Mouse (Mus musculus) 3134 (cell line): ENCODE results near the gene Otog.

Experiments
- DNase-seq: peaks from one replicate; pipeline ENCODE4 v3.0.0-alpha.2; 2011; ENCODE audit warnings: low spot score; ENCODE audit not compliant: insufficient read length; ENCODE audit errors: extremely low read depth

Otog gene

GRCm38 (mm10) chr7:46280896-46281295 is 40.1 kb downstream of the Otog start:
- no peak for DNase-seq

- DNase-seq: no peak
Observed at GRCm38 (mm10) chr7:46282276-46282675, 41.5 kb downstream of the Otog start.

DNA sequence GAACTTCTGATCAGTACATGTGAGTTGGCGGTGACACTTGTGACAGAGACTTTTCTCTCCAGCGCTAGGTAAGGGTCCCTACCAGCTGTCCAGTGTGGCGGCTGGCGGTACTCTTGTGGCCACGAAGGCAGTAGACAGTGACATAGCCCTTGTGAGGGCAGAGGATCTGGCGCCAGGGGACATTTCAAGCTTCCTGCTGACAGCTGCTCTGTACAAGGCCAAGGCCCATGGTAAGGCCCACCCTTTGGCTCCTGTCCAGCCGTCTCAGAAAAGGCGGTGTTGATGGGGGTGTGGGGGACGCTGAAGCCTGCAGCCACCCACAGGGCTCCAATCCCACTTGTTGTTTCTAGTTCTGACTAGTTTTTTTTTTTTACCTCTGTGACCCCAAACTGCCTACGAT is 42.9 kb downstream of the Otog start:
- DNase-seq: no peak

DNA sequence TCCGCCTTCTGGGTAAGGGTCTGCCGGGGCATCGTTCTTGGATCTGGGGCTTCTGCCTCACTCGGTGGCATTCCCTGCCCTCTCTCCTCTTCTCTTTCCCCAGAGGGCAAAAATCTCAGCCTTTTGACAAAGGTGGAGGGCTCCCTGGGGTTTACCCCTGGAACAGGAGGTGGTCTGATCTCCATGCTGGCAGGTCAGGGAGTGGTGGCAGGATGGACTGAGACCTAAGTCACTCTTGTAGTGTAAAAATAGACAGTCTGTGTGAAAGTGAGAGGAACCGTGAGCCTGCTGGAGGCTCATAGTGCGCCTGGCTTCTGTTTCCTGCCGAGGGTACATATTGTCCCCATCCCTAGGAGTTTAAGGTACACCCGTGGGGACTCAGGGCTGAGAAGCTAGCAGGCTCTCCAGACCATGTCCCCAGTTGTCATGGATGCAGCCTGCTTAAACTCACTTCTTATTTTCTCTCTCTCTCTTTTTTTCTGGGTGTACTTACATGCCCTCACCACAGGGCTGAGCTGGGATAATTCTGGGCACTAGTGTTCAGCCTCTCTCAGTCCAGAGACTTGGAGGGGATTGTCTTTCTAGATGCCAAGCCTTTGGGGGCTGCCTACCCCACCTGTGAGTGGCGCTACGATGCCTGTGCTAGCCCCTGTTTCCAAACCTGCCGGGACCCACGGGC is 44.5 kb downstream of the Otog start:
- DNase-seq: no peak

- DNase-seq: no peak
Observed at GRCm38 (mm10) chr7:46286391-46286790, 45.6 kb downstream of the Otog start.

GRCm38 (mm10) chr7:46287051-46287450 is 46.3 kb downstream of the Otog start:
- DNase-seq: no peak

GRCm38 (mm10) chr7:46296330-46296729 is 55.5 kb downstream of the Otog start:
- DNase-seq: no peak

- DNase-seq: no peak
Observed at GRCm38 (mm10) chr7:46301031-46301632, 60.3 kb downstream of the Otog start.

- DNase-seq: no peak
Observed at GRCm38 (mm10) chr7:46313486-46313885, 72.7 kb downstream of the Otog start.

GRCm38 (mm10) chr7:46314220-46315009 is 73.6 kb downstream of the Otog start:
- no peak for DNase-seq

- no peak for DNase-seq
Observed at GRCm38 (mm10) chr7:46315692-46316091, 74.9 kb downstream of the Otog start.

DNA sequence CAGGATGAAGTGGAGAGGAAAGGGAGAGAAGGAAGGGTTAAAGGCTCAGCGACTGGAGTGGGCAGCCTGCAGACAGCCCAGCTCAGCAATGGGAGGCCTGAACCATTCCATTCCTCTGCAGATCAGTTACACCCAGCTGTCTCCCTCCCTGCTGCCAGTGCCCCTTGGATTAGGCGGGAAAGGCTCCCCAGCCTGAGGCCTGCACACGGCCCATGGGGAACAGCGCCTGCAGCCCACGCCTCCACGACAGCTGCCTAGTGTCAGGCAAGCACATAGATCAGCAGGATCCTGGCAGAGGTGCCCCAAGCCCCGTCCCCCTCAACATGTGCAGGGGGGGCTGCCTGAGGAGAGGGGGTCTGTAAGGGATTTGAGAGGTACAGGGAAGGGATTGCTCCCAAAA is 76.2 kb downstream of the Otog start:
- no peak for DNase-seq

GRCm38 (mm10) chr7:46321242-46321641 is 80.5 kb downstream of the Otog start:
- DNase-seq: peak; percentile 34

GRCm38 (mm10) chr7:46327896-46328295 is 87.1 kb downstream of the Otog start:
- no peak for DNase-seq

GRCm38 (mm10) chr7:46337397-46337796 is 96.6 kb downstream of the Otog start:
- DNase-seq: peak; percentile 63

GRCm38 (mm10) chr7:46339818-46340217 is 99.0 kb downstream of the Otog start:
- DNase-seq: no peak

DNA sequence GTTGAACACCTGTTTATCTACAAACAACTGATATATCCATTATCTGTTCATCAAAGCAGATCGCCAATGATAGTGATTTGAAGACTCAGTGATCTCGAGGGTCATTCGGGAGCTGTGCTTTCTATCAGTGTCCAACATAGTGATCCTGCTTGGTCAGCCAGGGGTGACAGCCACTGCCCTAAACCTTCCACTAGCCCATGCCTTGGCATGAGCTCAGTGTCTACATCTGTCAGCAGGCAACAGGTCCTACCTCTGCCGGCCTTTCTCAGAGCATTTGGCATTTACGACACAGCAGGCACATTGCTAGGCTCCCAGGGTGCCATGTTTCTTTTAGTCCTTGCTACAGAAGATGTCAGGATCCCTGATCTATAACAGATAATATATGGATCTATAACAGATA is 99.5 kb downstream of the Otog start:
- DNase-seq: no peak

- peak; percentile 51 for DNase-seq
Observed at GRCm38 (mm10) chr7:46341471-46341870, 100.7 kb downstream of the Otog start.

DNA sequence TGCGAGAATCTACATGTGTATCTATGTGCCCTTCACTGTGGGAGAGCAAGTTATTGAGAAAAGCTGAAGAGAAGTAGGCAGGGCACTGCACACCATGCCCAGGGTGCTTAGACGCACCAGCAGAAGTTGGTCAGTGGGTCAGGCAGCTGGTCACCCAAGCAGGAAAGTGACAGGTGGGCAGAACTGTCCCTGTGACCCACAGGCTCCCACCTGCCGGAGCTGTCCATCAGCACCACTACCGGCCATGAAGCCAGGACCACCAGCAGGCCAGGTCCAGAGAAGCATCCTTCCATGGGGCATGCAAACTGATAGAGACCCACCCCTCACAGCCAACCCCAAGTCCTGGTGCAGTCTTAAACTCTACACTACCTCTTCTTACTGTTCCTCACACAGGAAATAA is 106.9 kb downstream of the Otog start:
- no peak for DNase-seq

DNA sequence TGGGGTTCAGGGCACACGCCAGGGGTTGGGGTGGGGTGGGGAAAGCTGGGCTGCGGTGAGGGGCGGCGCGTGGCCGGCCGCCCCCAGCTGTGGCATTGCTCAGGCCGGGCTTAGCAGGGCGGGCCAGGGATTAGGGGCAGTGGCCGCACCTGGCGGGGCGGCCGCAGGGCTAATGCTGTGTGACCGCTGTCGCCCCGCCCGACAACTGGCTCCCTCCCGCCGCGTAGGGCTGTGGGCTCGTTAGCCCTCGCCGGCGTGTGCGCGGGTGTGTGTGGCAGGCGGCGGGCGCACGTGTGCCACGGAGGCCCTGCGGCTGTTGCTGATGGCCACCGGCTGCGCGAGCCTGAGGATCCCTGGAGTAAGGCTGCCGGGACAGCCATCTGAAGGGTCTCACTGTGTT is 108.0 kb downstream of the Otog start:
- no peak for DNase-seq

DNA sequence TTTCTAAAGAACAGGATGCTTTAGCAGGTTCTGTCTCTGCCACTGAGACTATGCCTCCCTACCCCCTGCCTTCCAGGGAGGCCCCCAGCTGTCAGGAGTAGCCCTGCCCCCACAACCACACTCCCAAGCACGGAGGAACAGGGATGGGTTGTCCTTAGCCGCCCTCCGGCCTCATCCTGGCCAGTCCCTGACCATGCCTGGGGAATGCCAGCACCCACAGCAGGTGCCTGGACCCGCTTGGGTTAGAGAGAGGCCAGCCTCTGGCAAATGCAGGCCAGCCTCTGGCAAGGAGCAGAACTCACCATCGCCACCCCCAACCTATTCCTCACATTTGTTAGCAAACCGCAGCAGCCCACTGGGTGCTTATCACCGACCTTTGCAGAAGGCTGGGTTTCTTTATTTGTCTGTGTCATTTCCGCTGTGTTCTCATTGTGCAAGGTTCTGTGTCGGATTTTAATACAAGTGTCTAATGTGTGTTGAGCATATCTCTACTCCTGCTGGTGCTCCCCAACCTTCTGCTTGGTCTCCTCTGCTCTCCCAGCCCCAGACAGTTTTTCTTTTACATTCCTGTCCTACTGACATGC is 109.4 kb downstream of the Otog start:
- no peak for DNase-seq
